Mouse (Mus musculus): Measurements from ENCODE around the gene Zmiz1. TPM values are rescaled to one million over a fixed set of nuclear protein-coding genes. Genes with fewer than 3 reads are reported as not detected.

The Zmiz1 gene
- 57.5 and 63.9 TPM in 2 replicates for polyA plus RNA-seq (2015; fragmentation: Nextera tagmentation; extraction: Ambion mirVana)

DNA sequence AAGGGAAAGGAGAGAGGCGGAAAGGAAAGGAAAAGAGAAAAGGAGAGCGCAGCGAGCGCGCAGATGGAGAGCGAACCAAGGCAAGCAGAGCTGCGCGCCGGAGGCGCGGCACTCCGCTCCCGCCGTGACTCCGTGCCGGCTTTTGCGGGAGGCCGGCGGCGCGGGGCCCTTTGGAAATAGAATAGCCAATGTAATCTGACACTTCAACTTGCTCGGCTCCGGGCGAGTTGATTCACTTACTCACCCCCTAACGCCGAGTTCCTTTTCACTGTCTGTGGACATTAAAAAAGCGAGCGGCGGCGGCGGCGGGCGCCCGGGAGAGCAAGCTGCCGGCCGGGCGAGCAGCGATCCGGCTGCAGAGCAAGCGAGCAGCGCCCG, at the start of gene Zmiz1:
Gene Zmiz1 (plus strand): TSS at position 170 of the 378 bp plus-strand sequence.
- H3K4me1 ChIP-seq = peaks cover 60% of the 10 kb centered on the region
- H3K9me3 ChIP-seq = no peaks in the 10 kb centered on the region
- H3K4me3 ChIP-seq = peak within 1 kb of the TSS; percentile 95
- H3K27me3 ChIP-seq = no peaks in the 10 kb centered on the region
- H3K27ac ChIP-seq (replicated peaks) = peak within 1 kb of the TSS; percentile 100
- peak within 1 kb of the TSS; percentile 77 for H3K4me2 ChIP-seq (replicated peaks)
- no peaks in the 10 kb centered on the region for H3K36me3 ChIP-seq
- peak within 1 kb of the TSS; percentile 97 for H3K9ac ChIP-seq (replicated peaks)
- WGBS = under 1% methylated on average over 42 of the region's 42 CpGs
- peak; percentile 39 for ATAC-seq (replicated peaks)

DNA sequence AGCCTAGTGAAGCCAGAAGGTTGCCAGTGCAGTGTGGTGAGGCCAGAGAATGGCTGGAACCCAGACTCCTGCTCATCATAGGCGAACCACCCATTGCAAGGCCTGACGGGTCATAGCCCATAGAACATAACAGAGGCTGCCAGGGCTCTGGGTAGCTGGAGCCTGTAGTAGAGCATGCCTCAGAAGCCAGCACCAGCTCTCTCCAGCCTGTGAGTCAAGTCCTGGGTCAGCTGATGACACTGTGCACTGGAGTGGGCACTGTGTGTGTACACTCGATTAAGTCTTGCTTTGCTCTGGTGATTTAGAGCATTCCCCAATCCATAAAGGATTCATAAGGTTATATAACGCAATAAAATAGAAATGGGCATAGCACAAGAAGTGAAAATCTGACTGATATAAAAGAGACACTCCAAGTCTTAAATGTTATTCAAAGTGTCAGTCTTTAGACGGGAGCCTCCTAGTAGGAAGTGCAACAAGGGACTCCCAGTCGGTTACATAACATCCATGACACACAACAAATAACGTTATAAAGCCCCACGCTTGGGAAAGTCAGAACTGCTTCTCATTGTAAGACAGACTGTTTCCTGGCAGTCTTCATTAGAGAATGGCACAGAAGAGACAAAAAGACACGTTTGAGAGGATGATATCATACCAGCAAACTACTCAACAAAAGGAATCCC, 47.0 kb upstream of the Zmiz1 start:
- no peak overlapping the region for H3K27ac ChIP-seq (replicated peaks)

DNA sequence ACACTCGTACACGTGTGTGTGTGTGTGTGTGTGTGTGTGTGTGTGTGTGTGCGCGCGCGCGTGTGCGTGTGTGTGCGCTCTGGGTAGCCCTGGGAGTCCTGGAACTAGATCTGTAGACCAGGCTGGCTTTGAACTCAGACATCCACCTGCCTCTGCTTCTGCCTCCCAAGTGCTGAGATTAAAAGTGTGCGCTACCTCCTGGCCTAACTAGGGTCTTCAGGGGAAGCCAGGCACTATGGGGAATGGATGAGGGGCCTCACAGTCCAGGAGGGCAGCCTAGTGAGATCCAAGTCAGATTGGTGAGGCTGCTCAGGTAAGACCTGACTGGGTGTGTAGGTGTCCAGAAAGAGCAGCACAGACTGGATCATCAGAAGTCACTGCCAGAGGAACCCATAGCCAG, 46.2 kb upstream of the Zmiz1 start:
- no peak for ATAC-seq (replicated peaks)
- Histone ChIP-seq H3K4me3 (no peak overlapping the region), H3K9me3 (no peaks in the 10 kb centered on the region), H3K36me3 (no peaks in the 10 kb centered on the region), H3K27me3 (no peaks in the 10 kb centered on the region), H3K4me1 (no peaks in the 10 kb centered on the region), H3K9ac (replicated peaks) (no peak overlapping the region), H3K4me2 (replicated peaks) (no peak overlapping the region), H3K27ac (replicated peaks) (no peak overlapping the region)
- WGBS = 91% methylated on average over 10 of the region's 10 CpGs

More for the DNA sequence above, 47.0 kb upstream of the Zmiz1 start:
- WGBS = 90% methylated on average over 9 of the region's 9 CpGs
- Histone ChIP-seq H3K36me3 (no peaks in the 10 kb centered on the region), H3K9me3 (no peaks in the 10 kb centered on the region), H3K9ac (replicated peaks) (no peak overlapping the region), H3K4me2 (replicated peaks) (no peak overlapping the region), H3K4me1 (no peaks in the 10 kb centered on the region), H3K4me3 (no peak overlapping the region), H3K27me3 (no peaks in the 10 kb centered on the region)
- ATAC-seq (replicated peaks) = no peak

DNA sequence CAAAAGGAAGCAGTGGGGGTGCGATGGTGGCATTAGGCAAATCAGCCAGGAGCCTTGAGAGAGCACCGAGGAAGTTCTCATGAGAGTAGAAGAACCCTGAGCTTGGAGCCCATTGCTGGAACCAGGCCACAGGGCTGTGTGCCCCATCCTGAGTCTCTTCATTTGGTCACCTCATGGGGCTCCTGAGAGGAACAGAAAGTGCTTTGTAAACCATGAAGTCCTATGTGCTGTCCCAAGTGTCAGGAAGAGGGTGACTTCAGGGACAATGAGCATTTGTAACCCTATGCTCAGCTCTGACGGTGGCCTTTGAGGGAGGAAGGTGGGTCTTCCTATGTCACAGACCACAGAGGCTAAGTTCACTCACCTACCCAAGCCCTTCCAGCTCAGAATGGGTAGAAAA, 45.5 kb upstream of the Zmiz1 start:
- Histone ChIP-seq H3K4me2 (replicated peaks) (no peak overlapping the region), H3K9ac (replicated peaks) (no peak overlapping the region), H3K9me3 (no peaks in the 10 kb centered on the region), H3K27ac (replicated peaks) (no peak overlapping the region), H3K4me1 (no peaks in the 10 kb centered on the region), H3K27me3 (no peaks in the 10 kb centered on the region), H3K4me3 (no peak overlapping the region), H3K36me3 (no peaks in the 10 kb centered on the region)
- WGBS = 79% methylated on average over 3 of the region's 3 CpGs
- ATAC-seq (replicated peaks) = no peak

DNA sequence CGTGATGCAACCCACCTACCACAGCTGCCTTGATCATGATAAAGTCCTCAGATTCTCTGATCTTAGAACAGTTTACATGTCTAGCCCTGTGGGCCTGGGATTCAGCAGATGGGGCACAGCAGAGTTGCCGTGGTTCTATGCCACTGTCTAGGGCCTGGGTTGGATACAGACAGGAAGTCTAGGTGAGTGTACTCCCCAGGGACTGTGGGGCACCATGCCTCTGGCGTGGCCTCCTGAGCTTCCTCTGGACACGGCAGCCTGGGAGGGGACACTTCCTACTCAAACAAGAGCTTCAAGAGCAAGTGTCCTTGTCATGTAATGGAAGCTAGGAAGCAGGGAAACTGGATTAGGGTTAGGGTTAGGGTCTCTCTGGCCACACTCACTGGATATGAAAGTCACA, 44.9 kb upstream of the Zmiz1 start:
- 80% methylated on average over 4 of the region's 4 CpGs for WGBS
- no peak overlapping the region for H3K27ac ChIP-seq (replicated peaks)
- H3K27me3 ChIP-seq = no peaks in the 10 kb centered on the region
- no peak for ATAC-seq (replicated peaks)
- no peak overlapping the region for H3K4me3 ChIP-seq
- no peak overlapping the region for H3K9ac ChIP-seq (replicated peaks)
- no peaks in the 10 kb centered on the region for H3K9me3 ChIP-seq
- H3K4me2 ChIP-seq (replicated peaks) = no peak overlapping the region
- H3K4me1 ChIP-seq = no peaks in the 10 kb centered on the region
- H3K36me3 ChIP-seq = no peaks in the 10 kb centered on the region

DNA sequence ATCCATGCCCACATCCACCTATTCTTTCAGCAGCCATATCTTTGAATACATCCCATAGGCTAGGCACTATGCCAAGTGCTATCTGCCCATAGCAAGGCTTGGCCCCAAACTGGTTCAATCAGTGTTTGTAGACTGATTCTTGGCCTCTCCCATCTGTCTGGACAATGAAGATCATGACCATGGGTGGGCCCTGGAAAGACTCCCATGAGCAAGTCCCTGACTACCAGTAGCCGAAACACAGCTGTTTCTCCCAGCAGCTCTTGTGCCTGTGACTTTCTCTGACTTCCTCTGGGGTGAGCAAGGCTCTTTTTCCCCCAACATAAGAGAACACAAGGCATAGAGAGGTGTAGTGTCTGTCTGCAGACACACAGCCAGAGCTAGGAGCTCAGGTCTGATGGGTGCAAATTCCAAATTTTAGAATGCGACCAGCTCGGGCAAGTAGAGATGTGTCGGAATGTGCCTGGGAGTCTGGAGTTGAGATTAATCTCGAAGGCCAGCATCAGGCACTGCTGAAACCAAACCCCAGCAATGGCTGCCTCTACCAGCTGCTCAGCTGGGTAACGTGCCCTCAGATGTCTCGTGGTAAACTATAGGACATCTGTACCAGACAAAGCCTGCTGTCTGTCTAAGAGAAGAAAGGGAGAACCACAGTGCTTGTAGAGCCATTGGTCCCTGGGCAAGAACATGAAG, 38.8 kb upstream of the Zmiz1 start:
- H3K9me3 ChIP-seq = no peaks in the 10 kb centered on the region
- no peak overlapping the region for H3K9ac ChIP-seq (replicated peaks)
- no peak overlapping the region for H3K27ac ChIP-seq (replicated peaks)
- no peak overlapping the region for H3K4me2 ChIP-seq (replicated peaks)
- no peaks in the 10 kb centered on the region for H3K27me3 ChIP-seq
- ATAC-seq (replicated peaks) = no peak
- 81% methylated on average over 7 of the region's 7 CpGs for whole genome bisulfite sequencing
- no peaks in the 10 kb centered on the region for H3K36me3 ChIP-seq
- H3K4me3 ChIP-seq = no peak overlapping the region
- H3K4me1 ChIP-seq = peaks cover 22% of the 10 kb centered on the region

DNA sequence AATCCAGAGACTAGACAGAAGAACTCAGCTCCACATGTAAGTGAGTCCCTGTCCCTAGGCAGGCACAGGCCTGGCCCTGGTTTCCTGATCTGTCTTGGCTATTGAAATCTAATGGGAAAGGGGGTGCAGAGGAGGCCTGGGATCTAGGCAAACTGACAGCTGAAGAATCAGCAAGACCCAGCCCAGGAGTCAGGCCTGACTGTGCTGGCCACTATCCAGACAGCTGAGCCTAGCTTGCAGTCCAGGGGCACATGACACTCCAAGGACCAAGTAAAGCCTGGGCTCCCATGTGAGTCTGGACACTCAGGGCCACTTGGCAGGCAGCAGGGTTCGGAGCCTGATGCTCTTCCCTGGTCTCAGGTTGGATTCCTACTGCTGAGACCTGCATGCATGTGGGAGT, 38.0 kb upstream of the Zmiz1 start:
- H3K36me3 ChIP-seq = no peaks in the 10 kb centered on the region
- H3K9me3 ChIP-seq = no peaks in the 10 kb centered on the region
- H3K4me1 ChIP-seq = peaks cover 22% of the 10 kb centered on the region
- ATAC-seq (replicated peaks) = 0 out of 2 replicates have a peak, but pooled peaks have one; percentile 14
- whole genome bisulfite sequencing = 95% methylated on average over 1 of the region's 1 CpGs
- no peaks in the 10 kb centered on the region for H3K27me3 ChIP-seq
- no peak overlapping the region for H3K9ac ChIP-seq (replicated peaks)
- H3K4me2 ChIP-seq (replicated peaks) = no peak overlapping the region
- no peak overlapping the region for H3K4me3 ChIP-seq
- H3K27ac ChIP-seq (replicated peaks) = peak overlapping the region; percentile 92

DNA sequence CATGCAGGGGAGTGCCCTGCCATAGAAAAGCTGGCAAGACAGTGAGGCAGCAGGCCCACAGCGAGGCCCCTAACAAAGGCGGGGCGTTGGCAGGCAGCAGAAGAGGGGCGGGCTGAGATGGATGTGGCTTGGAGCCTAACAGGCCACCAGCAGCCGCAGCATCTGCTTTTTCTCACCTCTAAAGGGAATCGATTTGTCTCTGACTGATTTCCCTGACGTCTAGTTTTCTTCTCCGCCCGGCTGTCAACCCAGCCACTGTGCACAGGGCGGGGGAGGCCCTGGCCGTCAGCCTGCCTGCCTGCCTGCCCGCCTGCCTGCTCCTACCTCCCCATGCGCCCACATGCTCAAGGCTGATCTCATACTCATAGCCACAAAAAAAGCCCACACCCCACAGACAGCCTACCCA, 37.4 kb upstream of the Zmiz1 start:
- Histone ChIP-seq H3K36me3 (no peaks in the 10 kb centered on the region), H3K27ac (replicated peaks) (peak overlapping the region; percentile 92), H3K4me3 (no peak overlapping the region), H3K4me1 (peaks cover 22% of the 10 kb centered on the region), H3K27me3 (no peaks in the 10 kb centered on the region), H3K9ac (replicated peaks) (0 out of 2 replicates have a peak overlapping the region, but pooled peaks have one; percentile 2), H3K9me3 (no peaks in the 10 kb centered on the region), H3K4me2 (replicated peaks) (no peak overlapping the region)
- 12% methylated on average over 13 of the region's 13 CpGs for WGBS
- peak; percentile 94 for ATAC-seq (replicated peaks)

DNA sequence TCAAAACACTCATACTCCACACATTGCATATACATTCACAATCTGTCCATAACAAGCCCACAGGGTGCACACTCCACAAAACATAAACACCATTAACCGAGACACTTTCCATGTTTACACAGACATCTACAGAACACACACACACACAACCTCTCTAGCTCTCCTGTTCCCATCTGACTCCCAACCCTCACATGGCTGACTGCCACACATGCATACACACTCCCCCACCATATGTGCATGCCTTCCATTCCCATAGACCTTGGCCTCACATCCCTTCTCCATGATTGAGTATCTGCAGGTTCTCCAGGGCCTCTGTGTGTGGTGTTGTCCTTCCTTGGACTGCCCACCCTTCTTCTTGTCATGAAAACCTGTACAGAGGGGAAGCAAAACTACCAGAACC, 36.0 kb upstream of the Zmiz1 start:
- Histone ChIP-seq H3K9me3 (no peaks in the 10 kb centered on the region), H3K4me2 (replicated peaks) (no peak overlapping the region), H3K36me3 (no peaks in the 10 kb centered on the region), H3K4me1 (peaks cover 22% of the 10 kb centered on the region), H3K9ac (replicated peaks) (no peak overlapping the region), H3K27me3 (no peaks in the 10 kb centered on the region), H3K27ac (replicated peaks) (peak overlapping the region; percentile 92; the same call in 1 of the 2 replicates), H3K4me3 (no peak overlapping the region)
- ATAC-seq (replicated peaks) = no peak
- WGBS = 65% methylated on average over 1 of the region's 1 CpGs

DNA sequence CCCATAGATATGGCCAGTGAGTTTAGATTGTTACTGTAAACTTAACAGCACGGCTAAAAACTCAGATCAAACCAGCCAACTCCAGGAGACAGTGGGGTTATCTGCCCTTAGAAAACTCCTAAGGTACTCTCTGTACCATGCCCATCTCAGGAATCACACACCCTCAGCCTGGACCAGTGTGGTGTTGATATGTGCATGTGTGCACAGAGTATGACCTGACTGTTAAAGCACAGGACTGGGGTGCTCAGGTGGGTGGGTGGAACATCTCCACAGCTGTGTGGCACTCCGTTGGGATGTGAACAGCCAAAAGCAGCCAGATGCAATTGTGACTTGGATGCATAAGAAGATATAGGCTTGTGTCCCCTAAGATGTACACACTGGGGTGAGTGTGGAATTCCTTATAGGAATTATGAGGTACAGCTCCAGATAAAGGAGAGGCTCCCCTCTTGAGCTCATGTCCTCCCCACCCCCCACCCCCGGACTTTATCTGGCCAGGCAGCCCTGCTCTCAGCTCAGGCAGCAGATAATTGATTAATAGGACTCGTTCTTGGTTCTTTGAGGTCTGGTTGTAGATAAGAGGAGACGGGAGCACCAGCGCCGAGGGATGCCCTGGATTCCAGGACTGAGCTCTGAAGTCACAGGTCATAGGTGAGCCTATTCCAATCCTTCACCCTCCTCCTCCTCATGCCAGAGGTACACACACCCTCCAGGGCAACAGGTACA, 35.1 kb upstream of the Zmiz1 start:
- H3K9me3 ChIP-seq = no peaks in the 10 kb centered on the region
- no peak overlapping the region for H3K27ac ChIP-seq (replicated peaks)
- no peaks in the 10 kb centered on the region for H3K36me3 ChIP-seq
- H3K4me3 ChIP-seq = no peak overlapping the region
- no peaks in the 10 kb centered on the region for H3K27me3 ChIP-seq
- H3K4me1 ChIP-seq = peaks cover 22% of the 10 kb centered on the region
- ATAC-seq (replicated peaks) = no peak
- H3K4me2 ChIP-seq (replicated peaks) = no peak overlapping the region
- H3K9ac ChIP-seq (replicated peaks) = no peak overlapping the region
- 80% methylated on average over 7 of the region's 7 CpGs for WGBS

DNA sequence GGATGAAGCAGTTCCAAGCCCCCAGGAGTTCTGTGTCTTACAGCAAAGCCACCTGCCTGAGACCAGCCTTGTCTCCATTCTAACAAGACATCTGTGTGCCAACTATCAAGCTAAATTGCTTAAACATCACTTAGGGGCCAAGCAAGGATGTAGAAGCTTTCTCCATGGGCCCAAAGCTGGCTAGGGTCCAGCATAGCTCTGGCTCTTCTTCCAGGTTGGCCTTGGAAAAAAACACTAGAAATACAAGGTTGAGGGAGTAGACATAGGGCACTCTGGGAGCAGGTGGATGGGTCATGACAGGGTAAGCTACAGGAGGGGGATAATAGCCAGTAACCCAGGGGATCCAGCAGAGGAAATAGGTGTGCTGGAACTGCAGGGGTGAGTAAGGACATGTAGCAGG, 20.7 kb upstream of the Zmiz1 start:
- Histone ChIP-seq H3K27ac (replicated peaks) (no peak overlapping the region), H3K4me1 (no peaks in the 10 kb centered on the region)
- ATAC-seq (replicated peaks) = no peak

DNA sequence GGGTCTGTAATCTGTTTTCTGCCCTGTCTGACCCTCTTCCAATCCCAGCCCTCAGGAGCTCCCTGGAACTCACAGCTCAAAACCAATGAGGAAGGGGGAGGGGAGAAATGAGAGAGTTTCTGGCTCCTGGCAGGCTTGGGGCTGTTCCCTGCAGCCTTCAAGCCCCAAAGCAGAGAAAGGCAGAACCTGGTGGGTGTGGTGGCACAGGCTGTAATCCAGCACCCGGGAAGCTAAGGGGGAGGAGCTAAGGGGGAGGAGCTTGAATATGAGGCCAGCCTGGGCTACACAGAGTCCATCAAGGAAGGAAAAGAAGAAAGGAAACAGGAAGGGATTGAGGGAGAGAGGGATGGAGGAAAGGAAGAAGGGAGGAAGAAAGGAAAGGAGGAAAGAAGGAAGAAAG, 18.9 kb upstream of the Zmiz1 start:
- Histone ChIP-seq H3K27me3 (no peaks in the 10 kb centered on the region), H3K9ac (replicated peaks) (no peak overlapping the region), H3K27ac (replicated peaks) (no peak overlapping the region), H3K4me2 (replicated peaks) (no peak overlapping the region), H3K4me3 (no peak overlapping the region), H3K36me3 (no peaks in the 10 kb centered on the region), H3K9me3 (no peaks in the 10 kb centered on the region), H3K4me1 (no peaks in the 10 kb centered on the region)
- WGBS = 17% methylated on average over 1 of the region's 1 CpGs
- ATAC-seq (replicated peaks) = no peak

More for the DNA sequence above, 20.7 kb upstream of the Zmiz1 start:
- Histone ChIP-seq H3K27me3 (no peaks in the 10 kb centered on the region), H3K9ac (replicated peaks) (no peak overlapping the region), H3K4me2 (replicated peaks) (no peak overlapping the region), H3K36me3 (no peaks in the 10 kb centered on the region), H3K9me3 (no peaks in the 10 kb centered on the region), H3K4me3 (no peak overlapping the region)
